Mouse (Mus musculus): ENCODE results near the gene Smg9. TPM values are rescaled to one million over a fixed set of nuclear protein-coding genes. Genes with fewer than 3 reads are reported as not detected.

The Smg9 gene
- polyA plus RNA-seq, 1 experiment from 2014 or later = 29.0 TPM

DNA sequence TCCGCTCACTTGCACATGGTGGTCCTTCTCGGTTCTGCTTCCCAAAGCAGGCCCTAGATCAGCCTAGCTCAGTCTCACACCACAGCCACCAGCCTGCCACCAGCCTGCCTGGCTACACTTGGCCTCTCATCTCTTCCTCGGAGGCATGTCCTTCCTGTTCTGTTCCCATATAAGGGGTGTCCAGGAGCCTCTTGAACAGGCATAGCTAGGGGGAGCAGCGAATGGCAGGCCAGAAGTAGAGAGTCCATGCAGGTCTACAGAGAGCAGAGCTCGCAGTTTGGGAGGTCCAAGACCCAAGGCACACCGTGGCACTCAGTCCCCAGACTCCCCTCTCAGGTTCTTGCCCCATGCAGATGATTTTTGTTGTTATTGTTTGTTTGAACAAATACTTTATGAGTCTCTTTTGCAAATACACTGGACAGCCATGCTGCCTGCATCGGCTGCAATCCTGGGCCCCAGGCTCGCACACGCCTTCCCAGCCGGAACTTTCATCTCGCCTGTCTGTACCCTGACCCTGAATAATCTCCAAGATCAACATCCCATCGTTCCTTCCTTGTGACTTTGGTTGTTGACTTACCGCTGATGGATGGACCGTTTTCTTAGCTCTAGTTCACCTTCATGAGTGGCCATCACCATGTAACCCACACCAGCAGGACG is 23.8 kb downstream of the Smg9 start:
- peaks cover 37% of the 10 kb centered on the region for H3K36me3 ChIP-seq
- no peaks in the 10 kb centered on the region for H3K9me3 ChIP-seq (replicated peaks)
- 93% methylated on average over 15 of the region's 15 CpGs for WGBS
- no peaks in the 10 kb centered on the region for H3K27me3 ChIP-seq (ENCODE audit: low read depth, poor library complexity, severe bottlenecking)
- H3K4me3 ChIP-seq = no peak overlapping the region
- peaks cover 47% of the 10 kb centered on the region for H3K4me1 ChIP-seq
- peak overlapping the region; percentile 83 for H3K27ac ChIP-seq (replicated peaks)
- no peak for DNase-seq (ENCODE audit: low spot score)

DNA sequence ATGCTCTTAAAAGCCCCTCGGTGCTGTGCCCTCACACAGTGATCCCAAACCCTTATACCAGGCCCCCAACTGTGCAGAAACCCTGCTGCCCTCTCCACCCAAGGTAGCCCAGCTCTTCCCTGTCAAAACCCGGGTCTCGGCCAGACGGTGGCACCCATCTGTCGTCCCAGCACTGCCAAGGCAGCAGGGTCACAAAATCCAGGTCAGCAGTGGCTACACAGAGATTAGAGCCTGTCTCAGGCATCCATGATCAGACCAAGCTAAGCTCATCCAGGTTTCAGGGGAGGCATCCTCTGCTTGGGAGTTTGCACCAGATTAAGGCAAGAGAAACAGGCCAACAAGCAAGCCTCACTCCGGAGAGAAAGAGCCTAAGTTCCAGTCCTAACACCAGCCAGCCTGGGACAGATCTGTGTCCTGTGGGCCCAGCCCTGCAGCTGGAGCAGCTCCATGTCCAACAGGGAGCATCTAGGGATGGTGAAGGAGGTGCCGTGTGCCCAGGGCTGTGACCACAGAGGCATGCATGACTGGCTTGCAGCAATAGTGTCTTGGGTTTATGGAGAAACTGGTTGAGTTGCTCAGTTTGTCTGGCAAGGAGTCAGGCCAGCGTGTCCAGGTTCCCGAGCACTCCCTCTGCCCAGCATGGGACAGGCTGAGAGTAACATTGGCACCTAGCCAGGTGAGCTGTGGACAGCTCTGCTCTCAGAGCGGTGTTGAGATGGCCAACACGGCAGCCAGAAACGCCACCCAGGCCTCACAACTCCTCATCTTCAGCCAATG is 24.7 kb downstream of the Smg9 start:
- H3K4me3 ChIP-seq = no peak overlapping the region
- H3K27me3 ChIP-seq (ENCODE audit: low read depth, poor library complexity, severe bottlenecking) = no peaks in the 10 kb centered on the region
- 86% methylated on average over 12 of the region's 12 CpGs for WGBS
- peaks cover 39% of the 10 kb centered on the region for H3K4me1 ChIP-seq
- H3K9me3 ChIP-seq (replicated peaks) = no peaks in the 10 kb centered on the region
- no peak overlapping the region for H3K27ac ChIP-seq (replicated peaks)
- H3K36me3 ChIP-seq = peaks cover 37% of the 10 kb centered on the region
- no peak for DNase-seq (ENCODE audit: low spot score)

DNA sequence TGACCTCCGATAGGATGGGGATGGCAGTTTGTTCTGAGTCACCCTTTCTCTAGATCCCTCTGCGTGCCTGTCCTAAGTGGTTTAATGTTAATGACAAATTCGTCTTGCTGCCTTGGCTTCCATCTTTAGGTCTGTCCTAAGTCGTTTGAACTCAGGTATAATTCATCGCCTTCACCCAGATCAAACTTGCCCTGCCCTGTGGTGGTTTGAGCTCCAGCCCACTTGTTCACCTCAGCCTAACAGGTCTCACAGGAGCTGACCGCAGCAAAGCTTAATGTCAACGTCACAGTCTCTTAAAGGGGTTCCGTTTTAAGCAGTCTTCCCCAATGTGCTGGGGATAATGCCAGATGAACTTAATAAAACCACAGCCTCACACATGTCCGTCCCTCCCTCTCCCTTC is 26.5 kb downstream of the Smg9 start:
- WGBS = 87% methylated on average over 9 of the region's 9 CpGs
- H3K9me3 ChIP-seq (replicated peaks) = no peaks in the 10 kb centered on the region
- H3K4me3 ChIP-seq = no peak overlapping the region
- no peaks in the 10 kb centered on the region for H3K27me3 ChIP-seq (ENCODE audit: low read depth, poor library complexity, severe bottlenecking)
- no peak for DNase-seq (ENCODE audit: low spot score)
- H3K4me1 ChIP-seq = peaks cover 22% of the 10 kb centered on the region
- no peak overlapping the region for H3K27ac ChIP-seq (replicated peaks)
- peaks cover 26% of the 10 kb centered on the region for H3K36me3 ChIP-seq

- H3K4me3 ChIP-seq = no peak overlapping the region
- WGBS = 95% methylated on average over 8 of the region's 8 CpGs
- H3K27ac ChIP-seq (replicated peaks) = no peak overlapping the region
- peaks cover 11% of the 10 kb centered on the region for H3K4me1 ChIP-seq
- peaks cover 3% of the 10 kb centered on the region for H3K9me3 ChIP-seq (replicated peaks)
- H3K36me3 ChIP-seq = peaks cover 18% of the 10 kb centered on the region
- no peak for DNase-seq (ENCODE audit: low spot score)
- peaks cover 3% of the 10 kb centered on the region for H3K27me3 ChIP-seq (ENCODE audit: low read depth, poor library complexity, severe bottlenecking)
Measured at GRCm38 (mm10) chr7:24427168-24427567, 27.7 kb downstream of the Smg9 start.

- Histone ChIP-seq H3K36me3 (peaks cover 6% of the 10 kb centered on the region; the same call in 1 of the 2 replicates), H3K4me3 (no peak overlapping the region), H3K9me3 (replicated peaks) (peaks cover 15% of the 10 kb centered on the region), H3K4me1 (no peaks in the 10 kb centered on the region), H3K27ac (replicated peaks) (no peak overlapping the region), H3K27me3 (ENCODE audit: low read depth, poor library complexity, severe bottlenecking) (peaks cover 19% of the 10 kb centered on the region)
- WGBS = 80% methylated on average over 5 of the region's 5 CpGs
- DNase-seq (ENCODE audit: low spot score) = no peak
Measured at GRCm38 (mm10) chr7:24428725-24429124, 29.3 kb downstream of the Smg9 start.

GRCm38 (mm10) chr7:24429413-24430112 is 30.1 kb downstream of the Smg9 start:
- H3K4me1 ChIP-seq = no peaks in the 10 kb centered on the region
- peak overlapping the region; percentile 14; the same call in 1 of the 2 replicates for H3K27ac ChIP-seq (replicated peaks)
- 77% methylated on average over 16 of the region's 16 CpGs for WGBS
- no peaks in the 10 kb centered on the region for H3K36me3 ChIP-seq
- DNase-seq (ENCODE audit: low spot score) = no peak
- no peak overlapping the region for H3K4me3 ChIP-seq
- H3K27me3 ChIP-seq (ENCODE audit: low read depth, poor library complexity, severe bottlenecking) = peaks cover 19% of the 10 kb centered on the region
- peaks cover 15% of the 10 kb centered on the region for H3K9me3 ChIP-seq (replicated peaks)

DNA sequence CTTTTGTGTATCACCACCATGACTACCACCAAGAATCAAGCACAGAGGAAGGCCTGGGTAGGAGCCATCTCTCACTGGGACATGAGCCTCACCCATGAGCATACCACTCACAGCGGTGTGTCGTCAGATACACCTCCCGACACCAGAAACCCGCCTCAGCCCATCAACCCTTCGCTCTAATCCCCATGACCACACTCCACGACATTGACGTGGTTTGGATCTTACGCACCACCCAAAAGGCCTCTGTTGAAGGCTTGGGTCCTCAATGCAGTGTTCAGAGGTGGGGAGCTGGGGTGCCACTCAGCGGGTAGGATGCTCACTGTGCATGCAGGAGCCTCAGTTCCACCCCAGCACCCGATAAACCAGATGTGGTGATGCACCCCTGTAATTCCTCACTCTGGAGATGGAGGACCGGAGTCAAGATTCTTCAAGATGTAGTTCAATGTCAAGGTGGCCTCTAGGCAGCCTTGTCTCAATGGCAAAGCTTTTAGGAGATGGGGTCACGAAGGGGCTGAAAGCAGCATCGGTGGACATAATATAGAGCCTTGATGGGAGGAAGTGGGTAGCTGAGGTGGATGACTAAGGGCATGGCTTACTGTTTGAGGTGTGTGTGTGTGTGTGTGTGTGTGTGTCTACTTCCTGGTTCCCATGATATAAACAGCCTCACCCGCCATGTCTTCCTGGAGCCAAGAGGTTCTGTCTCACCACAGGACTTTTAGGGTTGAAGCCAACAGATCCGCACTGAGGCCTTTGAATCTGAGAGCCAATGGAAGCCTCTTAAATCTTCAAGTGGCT is 31.3 kb downstream of the Smg9 start:
- H3K9me3 ChIP-seq (replicated peaks) = peaks cover 15% of the 10 kb centered on the region
- DNase-seq (ENCODE audit: low spot score) = no peak
- no peak overlapping the region for H3K4me3 ChIP-seq
- H3K4me1 ChIP-seq = no peaks in the 10 kb centered on the region
- no peak overlapping the region for H3K27ac ChIP-seq (replicated peaks)
- H3K36me3 ChIP-seq = no peaks in the 10 kb centered on the region
- WGBS = 93% methylated on average over 15 of the region's 15 CpGs
- peaks cover 19% of the 10 kb centered on the region for H3K27me3 ChIP-seq (ENCODE audit: low read depth, poor library complexity, severe bottlenecking)

DNA sequence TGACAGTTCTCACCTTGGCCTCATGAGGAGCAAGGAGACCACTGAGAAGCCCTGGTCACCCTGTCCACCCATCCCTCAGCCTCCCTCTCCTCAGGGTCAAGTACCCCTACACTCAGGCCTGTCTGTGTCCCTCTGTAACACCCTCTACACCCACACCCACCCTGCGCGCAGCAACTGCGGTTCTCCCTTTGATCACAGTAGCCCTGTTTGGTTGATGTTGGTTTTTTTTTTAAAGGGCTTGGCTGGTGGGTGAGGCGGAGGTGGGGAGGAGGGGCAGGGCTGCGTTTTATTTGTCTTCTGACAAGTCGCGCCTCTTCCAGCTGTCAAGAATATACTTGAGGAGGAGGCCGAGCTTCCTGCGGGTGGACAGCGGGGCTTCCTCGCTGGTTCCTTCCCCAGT is 32.3 kb downstream of the Smg9 start:
- Histone ChIP-seq H3K27me3 (ENCODE audit: low read depth, poor library complexity, severe bottlenecking) (peaks cover 19% of the 10 kb centered on the region), H3K27ac (replicated peaks) (no peak overlapping the region), H3K4me1 (no peaks in the 10 kb centered on the region), H3K36me3 (no peaks in the 10 kb centered on the region), H3K4me3 (no peak overlapping the region), H3K9me3 (replicated peaks) (peaks cover 15% of the 10 kb centered on the region)
- 72% methylated on average over 11 of the region's 11 CpGs for WGBS
- DNase-seq (ENCODE audit: low spot score) = no peak

- H3K27me3 ChIP-seq (ENCODE audit: low read depth, poor library complexity, severe bottlenecking) = peaks cover 19% of the 10 kb centered on the region
- 81% methylated on average over 5 of the region's 5 CpGs for WGBS
- no peak overlapping the region for H3K27ac ChIP-seq (replicated peaks)
- H3K4me3 ChIP-seq = no peak overlapping the region
- DNase-seq (ENCODE audit: low spot score) = no peak
- H3K9me3 ChIP-seq (replicated peaks) = peaks cover 15% of the 10 kb centered on the region
- H3K4me1 ChIP-seq = no peaks in the 10 kb centered on the region
- H3K36me3 ChIP-seq = no peaks in the 10 kb centered on the region
Measured at GRCm38 (mm10) chr7:24435305-24435704, 35.9 kb downstream of the Smg9 start.

GRCm38 (mm10) chr7:24437981-24438380 is 38.6 kb downstream of the Smg9 start:
- H3K4me1 ChIP-seq = no peaks in the 10 kb centered on the region
- H3K9me3 ChIP-seq (replicated peaks) = peaks cover 4% of the 10 kb centered on the region; the same call in 1 of the 2 replicates
- 85% methylated on average over 10 of the region's 10 CpGs for WGBS
- no peak overlapping the region for H3K27ac ChIP-seq (replicated peaks)
- no peaks in the 10 kb centered on the region for H3K36me3 ChIP-seq
- no peak for DNase-seq (ENCODE audit: low spot score)
- H3K27me3 ChIP-seq (ENCODE audit: low read depth, poor library complexity, severe bottlenecking) = peaks cover 7% of the 10 kb centered on the region
- no peak overlapping the region for H3K4me3 ChIP-seq

GRCm38 (mm10) chr7:24439191-24439590 is 39.8 kb downstream of the Smg9 start:
- no peak for DNase-seq (ENCODE audit: low spot score)
- H3K4me1 ChIP-seq = no peaks in the 10 kb centered on the region
- no peak overlapping the region for H3K4me3 ChIP-seq
- H3K36me3 ChIP-seq = no peaks in the 10 kb centered on the region
- no peaks in the 10 kb centered on the region for H3K27me3 ChIP-seq (ENCODE audit: low read depth, poor library complexity, severe bottlenecking)
- H3K27ac ChIP-seq (replicated peaks) = no peak overlapping the region
- H3K9me3 ChIP-seq (replicated peaks) = no peaks in the 10 kb centered on the region
- 82% methylated on average over 6 of the region's 6 CpGs for WGBS

DNA sequence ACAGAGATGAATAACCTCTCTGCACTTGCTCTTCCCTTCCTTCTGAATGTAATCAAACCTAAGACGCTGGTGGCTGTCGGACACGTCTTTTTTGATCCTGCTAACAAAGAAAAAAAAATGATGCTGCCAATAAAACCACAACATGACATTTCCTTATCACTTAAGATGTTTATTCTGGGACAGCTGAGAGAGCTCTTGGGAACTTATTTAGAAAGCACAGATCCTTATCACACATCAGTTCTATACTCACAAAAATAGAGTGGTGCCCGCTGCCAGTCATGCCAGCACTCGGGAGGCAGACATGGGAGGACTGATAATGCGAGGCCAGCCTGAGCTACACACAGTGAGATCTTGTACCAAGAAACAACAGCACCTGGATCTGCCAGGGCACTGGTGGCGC is 40.5 kb downstream of the Smg9 start:
- Histone ChIP-seq H3K9me3 (replicated peaks) (no peaks in the 10 kb centered on the region), H3K27me3 (ENCODE audit: low read depth, poor library complexity, severe bottlenecking) (no peaks in the 10 kb centered on the region), H3K36me3 (no peaks in the 10 kb centered on the region), H3K4me1 (no peaks in the 10 kb centered on the region), H3K4me3 (no peak overlapping the region), H3K27ac (replicated peaks) (no peak overlapping the region)
- no peak for DNase-seq (ENCODE audit: low spot score)
- WGBS = 86% methylated on average over 7 of the region's 7 CpGs

Data from midbrain, embryonic 10.5 days (tissue).